ENCODE assay signal across 28 mouse cellular contexts in genomic region chr6:111408750-111409149, GRCm38 (mm10).
DNase-seq lines count a peak whose midpoint lies in the region; TF ChIP-seq lines count a peak whose summit lies in the region.
"Had no signal": no experiment of that assay in that cellular context is flagged by ENCODE, and none has a peak within 500 bp of the region (broad histone marks: within the 10 kb centered on the region; RNA-seq: fewer than 3 reads in every experiment).

No protein-coding gene starts in this region.

- peak overlapping the region; percentile 60; the same call in 1 of the 2 replicates for H3K27ac ChIP-seq in left cerebral cortex, adult 2 months
- H3K27ac ChIP-seq in cerebellum, adult 2 months (ENCODE audit: insufficient read depth, low read length): no peak overlapping the region
- H3K27ac ChIP-seq: embryonic facial prominence, embryonic 13.5 days; forebrain, embryonic 12.5 days; gastrocnemius, adult 2 months; hindbrain, embryonic 12.5 days; hindbrain, postnatal 0 days; intestine, embryonic 15.5 days; limb, embryonic 13.5 days; midbrain, embryonic 12.5 days; neural tube, embryonic 13.5 days had no signal

- intact Hi-C loops in left cerebral cortex, adult 2 months (cut with DNase I): no loop called here

- TF ChIP-seq POLR2A in cerebellum, adult 2 months (IDR thresholded peaks at IDR 0.05; ENCODE audit: borderline replicate concordance, insufficient read depth, low read length): no peak

- DNase-seq in frontal cortex, adult 2 months (ENCODE audit: extremely low spot score in 1 of 2, low spot score in 1 of 2): peak; percentile 43 to 74
- no peak for DNase-seq in frontal cortex, postnatal 25 days (ENCODE audit: low spot score in 2 of 2)
- DNase-seq in layer of hippocampus, adult 9-11 months: peak; percentile 9
- no peak for DNase-seq in layer of hippocampus, adult 9-10 months (ENCODE audit: low spot score)
- peak; percentile 66 for DNase-seq in brain, adult 2 months (ENCODE audit: low read depth, low spot score)
- DNase-seq in left cerebral cortex, adult 2 months (ENCODE audit: extremely low spot score in 1 of 2, low spot score in 2 of 2): peak in 1 of 2 experiments; percentile 20
- DNase-seq in spleen, postnatal 14 days (ENCODE audit: low spot score in 2 of 2): no peak
- no peak for DNase-seq in cerebellum, adult 2 months
- DNase-seq: adrenal gland, postnatal 14 days; cerebellum, adult 11-12 months; cerebellum, postnatal 10 days; gastrocnemius, adult 2 months; gastrocnemius, postnatal 36 days; heart, adult 18-20 months; heart, postnatal 36 days; kidney, adult 8-10 months; kidney, postnatal 10 days; liver, postnatal 0 days; lung, postnatal 4 days had no signal

- 92% methylated on average over 8 of the region's 8 CpGs for WGBS in cerebellum, adult 2 months

- TF ChIP-seq CTCF in left cerebral cortex, adult 2 months (IDR thresholded peaks at IDR 0.05): no peak
- no peak for TF ChIP-seq CTCF in cerebellum, adult 2 months (IDR thresholded peaks at IDR 0.05; ENCODE audit: borderline replicate concordance, insufficient read depth, low read depth, low read length)

- no peak overlapping the region for H3K4me3 ChIP-seq in left cerebral cortex, adult 2 months
- no peak overlapping the region for H3K4me3 ChIP-seq in cerebellum, adult 2 months (replicated peaks; ENCODE audit: insufficient read depth, low read depth, low read length)
- H3K4me3 ChIP-seq: embryonic facial prominence, embryonic 13.5 days; forebrain, embryonic 12.5 days; gastrocnemius, adult 2 months; hindbrain, embryonic 12.5 days; intestine, embryonic 15.5 days; limb, embryonic 13.5 days; megakaryocyte, embryonic 14.5 days; midbrain, embryonic 12.5 days; neural tube, embryonic 13.5 days had no signal

- H3K4me1 ChIP-seq in cerebellum, adult 2 months (ENCODE audit: control insufficient read depth, insufficient read depth, low read length): no peaks in the 10 kb centered on the region
- H3K4me1 ChIP-seq: embryonic facial prominence, embryonic 13.5 days; forebrain, embryonic 12.5 days; hindbrain, embryonic 12.5 days; intestine, embryonic 15.5 days; limb, embryonic 13.5 days; megakaryocyte, embryonic 14.5 days; midbrain, embryonic 12.5 days; neural tube, embryonic 13.5 days had no signal

- no peaks in the 10 kb centered on the region for H3K27me3 ChIP-seq in cerebellum, adult 2 months (ENCODE audit: control insufficient read depth, insufficient read depth, low read length)
- H3K27me3 ChIP-seq: embryonic facial prominence, embryonic 13.5 days; forebrain, embryonic 12.5 days; hindbrain, embryonic 12.5 days; intestine, embryonic 15.5 days; limb, embryonic 13.5 days; megakaryocyte, embryonic 14.5 days; midbrain, embryonic 12.5 days; neural tube, embryonic 13.5 days had no signal

Comparison
In these comparisons a context has a peak if more than half of its experiments do, and no peak if none do; other contexts are left out.
1. DNase-seq: peak in frontal cortex, adult 2 months (2 of 2), layer of hippocampus, adult 9-11 months (single experiment) and brain, adult 2 months (single experiment); none in frontal cortex, postnatal 25 days (0 of 2), layer of hippocampus, adult 9-10 months (single experiment), spleen, postnatal 14 days (0 of 2) and cerebellum, adult 2 months (0 of 2).